Mouse (Mus musculus): Measurements from ENCODE around the gene Slc22a16.

- TF ChIP-seq CTCF (IDR thresholded peaks at IDR 0.05; ENCODE audit: borderline replicate concordance, insufficient read depth, low read length) (no peak), POLR2A (IDR thresholded peaks at IDR 0.05; ENCODE audit: low read depth, low read length) (no peak)
These were observed 73.0 kb downstream of the Slc22a16 start for GRCm38 (mm10) chr10:40643126-40643525.

Data from embryonic fibroblast, embryonic 13.5 days (primary cell).